In the genomic region with DNA sequence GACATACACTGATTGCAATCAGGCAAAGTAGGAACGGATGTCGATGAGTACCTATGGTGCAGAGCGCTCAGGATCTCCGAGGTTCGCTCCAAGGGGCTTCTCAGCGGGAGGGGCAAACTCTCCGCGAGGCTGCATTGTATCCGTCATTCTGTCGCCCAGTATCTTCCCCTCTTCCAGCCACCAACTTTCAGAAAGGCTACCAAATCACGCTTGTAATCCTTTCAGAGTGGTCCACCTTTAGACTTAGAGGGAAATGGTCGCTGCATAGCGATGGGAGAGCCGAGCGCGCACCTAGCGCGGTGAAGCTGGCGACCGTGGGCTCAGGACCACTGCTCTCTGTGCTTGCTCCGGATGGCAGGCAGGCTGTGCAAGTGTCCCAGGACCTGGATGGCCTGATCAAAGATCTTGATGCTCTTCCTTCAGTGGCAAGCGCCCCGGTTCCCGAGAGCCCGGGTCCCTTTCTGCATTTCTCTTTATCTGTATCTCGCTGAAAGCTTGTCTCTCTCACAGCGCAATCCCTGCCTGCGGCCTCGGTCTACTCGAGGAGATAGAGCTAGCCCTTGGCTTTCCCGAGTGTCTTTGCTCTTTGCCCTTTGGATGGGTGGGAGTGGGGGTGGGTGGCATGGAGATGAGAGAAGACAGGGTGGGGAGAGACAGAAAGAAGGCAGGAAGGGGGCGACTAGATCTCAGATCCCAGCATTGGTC, we compare ENCODE assay signal across 8 mouse cellular contexts. TPM values are rescaled to one million over a fixed set of nuclear protein-coding genes. Genes with fewer than 3 reads are reported as not detected.
DNase-seq lines count a peak whose midpoint lies in the region; ATAC-seq and TF ChIP-seq lines count a peak whose summit lies in the region.

No protein-coding gene starts in this region.

- no peak overlapping the region for H3K27ac ChIP-seq in kidney, embryonic 16.5 days (ENCODE audit: low read length)
- no peak overlapping the region for H3K27ac ChIP-seq in kidney, adult 2 months (ENCODE audit: insufficient read depth, low read depth, low read length)
- peak overlapping the region; percentile 72 for H3K27ac ChIP-seq in hindbrain, embryonic 12.5 days
- H3K27ac ChIP-seq in midbrain, embryonic 13.5 days: peak overlapping the region; percentile 83

- H3K27me3 ChIP-seq in kidney, embryonic 16.5 days (ENCODE audit: insufficient read depth, low read length): peaks cover 46% of the 10 kb centered on the region
- H3K27me3 ChIP-seq in kidney, adult 2 months (replicated peaks; ENCODE audit: control insufficient read depth, insufficient read depth, low read length): peaks cover 3% of the 10 kb centered on the region
- peaks cover 13% of the 10 kb centered on the region for H3K27me3 ChIP-seq in hindbrain, embryonic 12.5 days
- peaks cover 14% of the 10 kb centered on the region for H3K27me3 ChIP-seq in midbrain, embryonic 13.5 days

- peak; percentile 53 for ATAC-seq in kidney, embryonic 16.5 days (ENCODE audit: low FRiP score, low TSS enrichment)
- ATAC-seq in hindbrain, embryonic 12.5 days (ENCODE audit: low FRiP score): peak; percentile 54
- ATAC-seq in midbrain, embryonic 13.5 days: peak; percentile 62
- ATAC-seq in inflammation-experienced regulatory T-cells, adult 6 months: no peak

- no peak for DNase-seq in kidney, adult 2 months
- peak; percentile 29 for DNase-seq in cerebellum, adult 9-11 months
- DNase-seq in thymus, postnatal 36 days: no peak
- no peak for DNase-seq in spleen, adult 12 weeks (ENCODE audit: low spot score)

- H3K4me3 ChIP-seq in kidney, embryonic 16.5 days (ENCODE audit: low read length): peak overlapping the region; percentile 52
- no peak overlapping the region for H3K4me3 ChIP-seq in kidney, adult 2 months (ENCODE audit: insufficient read depth, low read depth, low read length)
- peak overlapping the region; percentile 58 for H3K4me3 ChIP-seq in hindbrain, embryonic 12.5 days
- H3K4me3 ChIP-seq in midbrain, embryonic 13.5 days (replicated peaks): peak overlapping the region; percentile 67

- no peaks in the 10 kb centered on the region for H3K36me3 ChIP-seq in kidney, embryonic 16.5 days (ENCODE audit: insufficient read depth, low read length)
- H3K36me3 ChIP-seq in kidney, adult 2 months (ENCODE audit: control insufficient read depth, insufficient read depth, low read length): no peaks in the 10 kb centered on the region
- no peaks in the 10 kb centered on the region for H3K36me3 ChIP-seq in hindbrain, embryonic 12.5 days
- no peaks in the 10 kb centered on the region for H3K36me3 ChIP-seq in midbrain, embryonic 13.5 days

- 2% methylated on average over 32 of the region's 32 CpGs for WGBS in kidney, embryonic 16.5 days
- WGBS in kidney, adult 2 months: 1% methylated on average over 32 of the region's 32 CpGs
- WGBS in hindbrain, embryonic 12.5 days: under 1% methylated on average over 32 of the region's 32 CpGs
- under 1% methylated on average over 31 of the region's 32 CpGs for WGBS in midbrain, embryonic 13.5 days

- TF ChIP-seq CTCF in kidney, adult 2 months (conservative IDR thresholded peaks at IDR 0.05; ENCODE audit: insufficient read depth, insufficient read length, low read depth, low read length): no peak

- TF ChIP-seq POLR2A in kidney, adult 2 months (IDR thresholded peaks at IDR 0.05; ENCODE audit: low read depth, low read length): no peak

- H3K9ac ChIP-seq in kidney, embryonic 16.5 days (replicated peaks; ENCODE audit: low read length): no peak overlapping the region; the same call in 1 of the 2 replicates
- H3K9ac ChIP-seq in hindbrain, embryonic 12.5 days: peak overlapping the region; percentile 74
- peak overlapping the region; percentile 79 for H3K9ac ChIP-seq in midbrain, embryonic 13.5 days (replicated peaks)

- peaks cover 10% of the 10 kb centered on the region for H3K4me1 ChIP-seq in kidney, embryonic 16.5 days (ENCODE audit: insufficient read depth, low read length)
- H3K4me1 ChIP-seq in kidney, adult 2 months (ENCODE audit: control insufficient read depth, insufficient read depth, low read length): no peaks in the 10 kb centered on the region
- peaks cover 16% of the 10 kb centered on the region for H3K4me1 ChIP-seq in hindbrain, embryonic 12.5 days
- H3K4me1 ChIP-seq in midbrain, embryonic 13.5 days (replicated peaks): peaks cover 26% of the 10 kb centered on the region

- H3K9me3 ChIP-seq in kidney, embryonic 16.5 days (ENCODE audit: low read length): no peaks in the 10 kb centered on the region
- H3K9me3 ChIP-seq in hindbrain, embryonic 12.5 days (replicated peaks): no peaks in the 10 kb centered on the region
- no peaks in the 10 kb centered on the region for H3K9me3 ChIP-seq in midbrain, embryonic 13.5 days

- H3K4me2 ChIP-seq in kidney, embryonic 16.5 days (replicated peaks; ENCODE audit: low read depth, low read length): peak overlapping the region; percentile 82
- H3K4me2 ChIP-seq in hindbrain, embryonic 12.5 days (replicated peaks): peak overlapping the region; percentile 83
- H3K4me2 ChIP-seq in midbrain, embryonic 13.5 days (replicated peaks): peak overlapping the region; percentile 78

RNA-seq across cellular contexts. Expression of a gene that starts 1.0 kb away (rescaled TPM):
- 0.29 TPM in 1 of 2 replicates, not detected in the other for polyA plus RNA-seq in kidney, embryonic 16.5 days (2015; fragmentation: Nextera tagmentation; extraction: Ambion mirVana)
- polyA plus RNA-seq in kidney, adult 2 months (2012; rRNA removed): not detected in 2 replicates
- 8.5 and 9.0 TPM in 2 replicates for polyA plus RNA-seq in hindbrain, embryonic 12.5 days (2016; fragmentation: Nextera tagmentation; extraction: Ambion mirVana)
- 11.1 and 11.6 TPM in 2 replicates for polyA plus RNA-seq in midbrain, embryonic 13.5 days (2015; fragmentation: Nextera tagmentation; extraction: Ambion mirVana)
- not detected for polyA plus RNA-seq in inflammation-experienced regulatory T-cells, adult 6 months (2017; shearing (Covaris generic))

Comparison
In these comparisons a context has a peak if more than half of its experiments do, and no peak if none do; other contexts are left out.
1. H3K27ac ChIP-seq: peak in hindbrain, embryonic 12.5 days (single experiment) and midbrain, embryonic 13.5 days (single experiment); none in kidney, embryonic 16.5 days (single experiment) and kidney, adult 2 months (single experiment).
2. Peak in every context shown above with its lines, with median percentiles within 50 percentile points of each other: H3K4me2 ChIP-seq.